Mouse (Mus musculus) kidney, adult 2 months (tissue): ENCODE data around the gene AC170998.1.

ENCODE experiments used
- CTCF ChIP-seq: fragments of 200-500 bp; conservative IDR thresholded peaks from 2 replicates; pipeline ENCODE4 v1.5.1; 2011; ENCODE audit warnings: low read depth, mild to moderate bottlenecking, control low read depth, low read length, moderate library complexity, mixed read lengths; ENCODE audit not compliant: insufficient read depth, insufficient read length
- POLR2A ChIP-seq: fragments of 200-500 bp; IDR thresholded peaks from one replicate; pipeline ENCODE4 v1.6.1; 2011; ENCODE audit warnings: low read depth, low read length, control low read depth

GRCm38 (mm10) chr17:28743916-28744315 is 18.0 kb downstream of the AC170998.1 start:
- TF ChIP-seq POLR2A (no peak), CTCF (peak; percentile 21; the same call in 1 of the 2 replicates)
